Mouse (Mus musculus): ENCODE measurements at regions not wholly inside any gene's neighbourhood (a gene's known extent, or its start where the extent isn't known, plus 50 kb on each side); places are given as distances from the start of the nearest gene placed in this dataset.

GRCm38 (mm10) chr15:96756456-96756855, 56.9 kb upstream of the Slc38a2 start:
- TF ChIP-seq CTCF (conservative IDR thresholded peaks at IDR 0.05 in 1 of 2, IDR thresholded peaks at IDR 0.05 in 1 of 2; ENCODE audit: low read depth in 2 of 2, low read length in 2 of 2) (no peak), USF1 (IDR thresholded peaks at IDR 0.05; ENCODE audit: low read depth, low read length) (no peak), POLR2A (IDR thresholded peaks at IDR 0.05; ENCODE audit: low read depth, low read length) (no peak), MAFK (IDR thresholded peaks at IDR 0.05; ENCODE audit: insufficient replicate concordance, low read length) (no peak), ETS1 (conservative IDR thresholded peaks at IDR 0.05; ENCODE audit: low read depth, low read length) (no peak), GABPA (IDR thresholded peaks at IDR 0.05; ENCODE audit: insufficient replicate concordance, low read depth, low read length) (no peak), JUND (conservative IDR thresholded peaks at IDR 0.05; ENCODE audit: low read depth, low read length) (no peak), E2F4 (IDR thresholded peaks at IDR 0.05; ENCODE audit: insufficient replicate concordance, low read depth, low read length) (no peak), MAX (IDR thresholded peaks at IDR 0.05; ENCODE audit: low read length) (no peak), POLR2AphosphoS2 (IDR thresholded peaks at IDR 0.05; ENCODE audit: low read depth, low read length) (no peak), CHD2 (IDR thresholded peaks at IDR 0.05; ENCODE audit: low read length) (no peak)
